Mouse (Mus musculus): Measurements from ENCODE around the gene Zc3h6. TPM values are rescaled to one million over a fixed set of nuclear protein-coding genes. Genes with fewer than 3 reads are reported as not detected.
"Not testable (repeated sequence)": the region's sequence is repeated elsewhere in the genome, so short reads cannot be mapped to it uniquely, and the experiment has no call there.

Gene Zc3h6
- total RNA-seq (2022) = 10 to 100 TPM; 18.4 to 22.0 (median 19.5) TPM

DNA sequence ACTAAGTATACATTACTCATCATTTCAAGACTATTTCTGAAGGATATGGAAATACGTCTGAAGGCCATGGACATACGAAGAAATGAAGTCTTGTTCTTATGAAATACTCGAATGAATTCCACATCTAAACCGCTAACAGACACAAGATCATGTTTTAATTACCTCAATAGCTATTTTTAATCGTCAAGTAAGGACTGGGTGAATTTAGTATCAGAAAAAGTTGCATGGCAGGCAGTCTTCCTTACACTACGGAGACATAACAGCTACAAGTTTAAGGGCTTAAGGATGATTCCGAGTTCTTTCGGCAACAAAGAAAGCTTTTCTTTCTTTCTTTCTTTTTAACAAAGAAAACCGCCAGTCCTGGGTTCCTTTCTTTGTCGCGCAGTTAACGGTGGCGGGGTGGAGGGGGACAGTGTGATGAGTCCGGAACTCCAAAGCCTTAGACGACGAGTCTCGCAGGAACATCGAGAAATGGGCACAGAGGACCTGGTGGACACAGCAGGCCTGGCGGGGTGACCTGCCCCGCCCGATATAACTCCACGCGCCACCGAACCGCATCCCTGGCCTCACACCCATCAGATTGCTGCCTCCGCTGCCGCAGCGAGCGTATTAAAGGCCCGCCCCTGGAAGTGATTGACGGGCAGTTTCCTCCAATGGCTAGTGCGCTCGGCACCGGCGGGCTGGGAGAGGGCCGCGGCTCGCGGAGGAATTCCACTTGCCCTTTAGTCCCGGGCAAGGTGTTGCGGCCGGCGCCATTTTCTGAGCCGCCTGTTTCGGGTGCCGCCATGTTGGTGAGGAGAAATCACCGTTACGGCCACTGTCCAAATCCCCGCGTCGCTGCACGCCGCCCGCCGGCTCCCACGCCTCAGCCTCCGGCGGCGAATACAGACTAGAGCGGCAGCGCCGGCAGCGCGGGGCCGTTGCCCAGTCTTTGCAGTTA is at the start of gene Zc3h6:
Gene Zc3h6, plus strand, starts transcription at position 762 of the 940 bp plus-strand sequence.
- DNase-seq (ENCODE audit: low spot score in 2 of 2) = peak; percentile 96 to 100

DNA sequence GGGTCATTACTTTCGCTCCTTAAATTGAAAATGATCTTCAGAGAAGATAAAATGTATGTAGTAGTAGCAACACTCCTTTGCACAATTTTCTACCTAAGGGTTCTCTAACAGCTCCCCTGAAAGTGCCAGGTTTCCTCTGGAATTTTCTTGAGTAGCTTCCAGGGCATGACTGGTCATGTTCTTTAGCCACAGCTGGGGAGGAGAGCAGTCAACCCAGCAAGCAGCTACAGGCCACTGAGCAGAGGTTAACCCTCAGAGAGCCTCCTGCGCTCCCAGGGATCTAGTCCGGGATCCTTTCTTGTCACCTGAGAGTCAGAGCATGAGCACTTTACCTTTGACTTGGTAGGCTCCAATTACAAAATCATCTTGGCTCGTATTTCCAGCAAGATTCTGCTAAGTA is 42.4 kb upstream of the Zc3h6 start:
- DNase-seq (ENCODE audit: low spot score in 2 of 2) = no peak

DNA sequence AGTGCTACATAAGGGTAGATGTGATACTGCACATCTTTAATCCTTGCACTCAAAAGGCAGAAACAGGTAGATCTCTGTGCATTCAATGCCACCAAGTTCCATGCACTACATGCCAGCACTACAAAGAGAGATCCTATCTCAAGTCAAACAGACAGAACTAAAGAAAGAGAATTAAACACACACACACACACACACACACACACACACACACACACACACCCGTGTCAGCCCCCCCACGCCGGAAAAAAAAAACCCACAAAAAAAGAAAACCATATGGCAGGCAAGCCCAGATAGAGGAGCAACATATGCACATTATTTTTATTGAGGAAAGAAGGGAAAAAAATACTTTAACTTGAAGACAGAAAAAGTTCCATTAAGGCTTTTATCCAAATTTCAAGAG is 38.8 kb upstream of the Zc3h6 start:
- DNase-seq (ENCODE audit: low spot score in 2 of 2) = no peak

DNA sequence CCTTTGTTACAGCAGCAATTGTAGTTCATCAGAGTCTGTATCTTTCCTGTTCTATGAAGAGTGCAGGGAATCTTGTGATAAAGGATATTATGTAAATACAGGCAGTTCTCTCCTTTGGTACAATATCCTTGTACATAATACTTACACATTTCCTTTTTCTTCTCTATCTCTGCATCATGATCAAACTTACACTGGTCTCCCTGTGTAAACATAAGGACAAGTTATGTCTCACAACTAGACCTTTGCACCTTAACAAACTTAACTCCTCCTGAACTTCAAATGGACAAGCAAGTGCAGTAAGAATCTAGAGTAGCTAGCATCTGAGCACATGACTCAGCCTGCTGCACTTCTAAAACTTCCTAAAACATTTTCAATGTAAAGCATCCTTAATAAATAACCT is 36.5 kb upstream of the Zc3h6 start:
- no peak for DNase-seq (ENCODE audit: low spot score in 2 of 2)

GRCm38 (mm10) chr2:128936256-128936655 is 30.9 kb upstream of the Zc3h6 start:
- no peak for DNase-seq (ENCODE audit: low spot score in 2 of 2)

- peak; percentile 87 to 93 for DNase-seq (ENCODE audit: low spot score in 2 of 2)
Observed at GRCm38 (mm10) chr2:128943538-128944528, 23.4 kb upstream of the Zc3h6 start, which contains the start of gene Zc3h8. Gene Zc3h8 (minus strand): TSS chr2:128944077.

- no peak for DNase-seq (ENCODE audit: low spot score in 2 of 2)
Observed at GRCm38 (mm10) chr2:128947962-128948588, 19.1 kb upstream of the Zc3h6 start.

DNA sequence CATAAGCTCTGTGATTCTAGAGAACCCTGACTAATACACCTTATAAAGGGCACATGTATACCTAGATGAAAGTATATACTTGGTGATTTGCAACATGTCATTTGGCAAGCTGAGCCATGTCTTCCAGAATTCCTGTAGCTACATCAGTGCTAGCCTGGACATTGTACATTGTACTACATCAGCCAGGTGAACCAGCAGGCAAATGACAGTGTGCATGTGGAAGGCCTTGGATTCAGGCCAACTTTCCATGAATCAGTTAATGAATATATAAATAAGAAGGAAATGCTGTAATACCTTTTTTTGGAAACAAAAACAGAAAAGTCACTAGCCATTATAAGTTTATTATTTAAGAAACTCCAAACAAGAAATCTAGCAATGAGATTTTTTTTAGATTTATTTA is 13.0 kb upstream of the Zc3h6 start:
- DNase-seq (ENCODE audit: low spot score in 2 of 2) = no peak

- DNase-seq (ENCODE audit: low spot score in 2 of 2) = no peak
Observed at GRCm38 (mm10) chr2:128965505-128966105, 1.6 kb upstream of the Zc3h6 start.

- no peak for DNase-seq (ENCODE audit: low spot score in 2 of 2)
Observed at GRCm38 (mm10) chr2:128966236-128966635, 966 bp upstream of the Zc3h6 start.

- DNase-seq (ENCODE audit: low spot score in 2 of 2) = peak; percentile 53 to 72
Observed at GRCm38 (mm10) chr2:128967661-128968441, 649 bp downstream of the Zc3h6 start, which contains the start of gene Gm10762. Gene Gm10762 (minus strand): TSS chr2:128967725.

DNA sequence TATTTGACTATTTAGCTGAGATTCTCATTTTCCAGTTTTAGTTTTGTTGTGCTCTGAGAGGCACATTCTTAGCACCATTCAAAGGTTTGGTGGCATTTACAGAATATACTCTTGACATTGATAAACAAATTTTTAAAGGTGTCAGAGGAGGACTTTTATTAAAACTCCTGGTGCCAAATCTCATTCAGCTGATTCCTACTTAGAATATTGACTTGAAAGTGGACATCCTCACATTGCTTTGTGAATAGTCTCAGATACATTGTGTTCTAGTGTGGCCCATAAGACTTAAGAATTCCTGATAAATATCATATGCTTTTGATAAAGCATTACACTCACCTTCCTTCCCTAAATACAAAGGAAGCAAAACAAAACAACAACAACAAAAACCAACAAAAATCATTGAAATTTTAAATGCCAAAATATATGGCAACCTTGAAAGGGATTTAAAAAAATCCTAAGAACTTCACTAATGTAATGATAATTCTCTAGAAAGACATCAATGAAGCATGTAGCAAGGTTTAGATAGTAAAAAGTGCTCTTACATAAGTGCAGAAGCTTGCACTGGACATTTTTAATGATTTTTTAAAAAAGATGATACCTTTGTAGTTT is 1.4 kb downstream of the Zc3h6 start:
- no peak for DNase-seq (ENCODE audit: low spot score in 2 of 2)

GRCm38 (mm10) chr2:128972301-128972700 is 5.1 kb downstream of the Zc3h6 start:
- no peak for DNase-seq (ENCODE audit: low spot score in 2 of 2)

GRCm38 (mm10) chr2:128975572-128975971 is 8.4 kb downstream of the Zc3h6 start:
- DNase-seq (ENCODE audit: low spot score in 2 of 2) = no peak

DNA sequence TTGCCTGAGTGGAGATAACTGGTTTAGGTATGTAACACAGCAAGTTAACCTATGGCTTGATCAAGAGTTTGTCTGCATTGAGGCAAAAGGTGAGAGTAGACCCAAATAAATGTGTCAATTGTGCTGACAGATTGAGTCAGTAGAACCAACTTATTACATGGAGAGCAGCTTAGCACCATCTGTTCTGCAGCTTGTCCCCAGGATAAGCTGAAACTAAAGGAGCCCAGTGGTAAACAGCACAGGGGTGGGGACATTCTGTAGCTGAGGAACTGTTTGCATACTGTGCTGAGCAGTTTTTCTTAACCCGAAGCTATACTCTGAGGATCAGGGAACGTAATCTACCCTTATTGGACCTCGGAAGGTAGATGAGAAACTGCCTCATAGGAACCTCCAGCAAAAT is 17.5 kb downstream of the Zc3h6 start:
- no peak for DNase-seq (ENCODE audit: low spot score in 2 of 2)

DNA sequence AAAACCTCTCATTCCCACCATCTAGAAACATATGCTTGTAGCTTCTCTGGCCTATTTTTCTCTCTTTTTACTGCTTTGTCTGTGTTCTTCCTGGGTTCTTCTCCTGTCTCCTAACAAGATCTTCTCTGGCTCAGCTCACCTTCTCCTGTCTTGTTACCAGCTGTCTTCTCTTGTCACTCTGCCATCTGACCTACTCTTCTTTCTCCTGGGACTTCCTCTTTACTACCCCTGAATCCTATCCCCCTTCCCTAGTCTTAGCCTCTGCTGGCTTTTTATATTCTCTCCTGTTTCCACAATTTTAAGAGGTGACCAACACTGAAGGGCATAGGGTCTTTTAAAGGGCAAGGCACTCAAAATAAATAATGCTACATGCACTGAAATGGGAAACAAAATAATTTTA is 37.7 kb downstream of the Zc3h6 start:
- DNase-seq (ENCODE audit: low spot score in 2 of 2) = no peak

DNA sequence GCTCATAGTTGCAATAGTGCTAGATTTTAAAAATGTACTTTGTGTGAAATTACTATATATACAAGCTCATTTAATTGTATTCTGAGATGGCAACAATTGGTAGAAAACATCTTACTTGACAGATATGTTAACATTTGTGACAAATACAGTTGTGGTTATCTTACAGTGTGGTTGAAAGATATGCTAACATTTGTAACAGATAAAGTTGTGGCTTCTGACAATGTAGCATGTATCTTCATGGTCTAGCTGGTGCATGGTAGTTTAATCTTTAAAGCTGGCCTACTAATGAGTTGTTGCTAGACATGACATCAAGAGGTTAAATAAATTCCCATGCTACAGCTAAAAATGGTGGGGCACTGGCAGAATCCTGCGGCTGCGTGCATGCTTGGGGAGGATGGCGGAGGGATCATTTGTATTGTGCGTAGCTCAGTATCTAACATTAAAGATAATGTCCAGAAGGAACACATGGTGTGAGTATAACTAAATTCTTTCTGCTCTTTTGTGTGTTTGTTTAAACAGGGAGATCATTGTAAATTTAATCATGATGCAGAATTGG is 39.1 kb downstream of the Zc3h6 start:
- DNase-seq (ENCODE audit: low spot score in 2 of 2) = no peak

DNA sequence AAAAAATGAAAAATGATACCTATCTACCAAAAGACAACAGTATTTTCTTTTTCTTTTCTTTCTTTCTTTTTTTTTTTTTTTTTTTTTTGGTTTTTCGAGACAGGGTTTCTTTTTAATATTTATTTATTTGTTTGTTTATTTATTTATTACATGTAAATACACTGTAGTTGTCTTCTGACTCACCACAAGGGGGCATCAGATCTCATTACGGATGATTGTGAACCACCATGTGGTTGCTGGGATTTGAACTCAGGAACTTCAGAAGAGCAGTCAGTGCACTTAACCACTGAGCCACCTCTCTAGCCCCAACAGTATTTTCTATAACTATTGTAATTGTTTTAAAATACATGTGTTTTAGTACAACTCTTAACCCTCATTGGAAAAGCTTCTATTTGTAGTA is 41.7 kb downstream of the Zc3h6 start:
- not testable (repeated sequence) for DNase-seq (ENCODE audit: low spot score in 2 of 2)

DNA sequence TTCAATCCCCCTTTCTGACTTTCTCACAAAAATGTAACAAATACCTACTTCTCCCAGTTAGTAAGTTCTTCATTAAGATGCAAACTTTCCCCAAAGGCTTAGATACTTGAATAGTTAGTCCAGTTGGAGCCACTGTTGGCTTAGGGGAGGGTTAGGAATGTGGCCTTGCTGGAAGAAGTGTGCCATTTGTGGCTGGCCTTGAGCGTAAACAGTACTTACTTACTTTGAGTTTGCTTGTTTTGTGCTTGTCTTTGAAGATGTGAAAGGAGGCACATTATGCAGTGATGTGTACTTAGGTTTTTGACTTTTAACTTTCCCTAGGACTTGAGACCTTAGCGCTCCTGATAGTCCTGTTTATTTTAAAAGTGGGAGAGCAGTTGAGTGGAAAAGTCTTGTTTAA is 52.9 kb downstream of the Zc3h6 start:
- no peak for DNase-seq (ENCODE audit: low spot score in 2 of 2)

All from left cerebral cortex, adult 8-10 months (tissue).